Mouse (Mus musculus) forebrain, embryonic 12.5 days (tissue): ENCODE data around the gene Gng7. TPM values are rescaled to one million over a fixed set of nuclear protein-coding genes. Genes with fewer than 3 reads are reported as not detected.
"Not testable (repeated sequence)": the region's sequence is repeated elsewhere in the genome, so short reads cannot be mapped to it uniquely, and the experiment has no call there.

ENCODE experiments used
- ATAC-seq: fragments of 200-750 bp; cut with Nextera tagmentation; 2 replicates; pipeline ENCODE4 v1.8.0; 2017; ENCODE audit warnings: moderate TSS enrichment; ENCODE audit not compliant: low FRiP score
- H3K27ac ChIP-seq: fragments of 300-500 bp; sonication (generic); 2 replicates; pipeline ENCODE4 v1.5.1; 2016; ENCODE audit warnings: mild to moderate bottlenecking
- H3K27me3 ChIP-seq: fragments of 300-500 bp; sonication (generic); 2 replicates; pipeline ENCODE4 v1.6.1; 2016; ENCODE audit warnings: mild to moderate bottlenecking
- H3K36me3 ChIP-seq: fragments of 300-500 bp; sonication (generic); replicated peaks from 2 replicates; pipeline ENCODE4 v1.6.1; 2016; ENCODE audit warnings: mild to moderate bottlenecking
- H3K4me1 ChIP-seq: fragments of 300-500 bp; sonication (generic); 2 replicates; pipeline ENCODE4 v1.6.1; 2016
- H3K4me2 ChIP-seq: fragments of 300-500 bp; sonication (generic); 2 replicates; pipeline ENCODE4 v1.6.1; 2016; ENCODE audit warnings: mild to moderate bottlenecking, moderate library complexity
- H3K4me3 ChIP-seq: fragments of 300-500 bp; sonication (generic); replicated peaks from 2 replicates; pipeline ENCODE4 v1.5.1; 2016; ENCODE audit warnings: mild to moderate bottlenecking
- H3K9ac ChIP-seq: fragments of 300-500 bp; sonication (generic); 2 replicates; pipeline ENCODE4 v1.6.1; 2016; ENCODE audit warnings: mild to moderate bottlenecking
- H3K9me3 ChIP-seq: fragments of 300-500 bp; sonication (generic); 2 replicates; pipeline ENCODE4 v1.6.1; 2016
- WGBS: fragments of 180-500 bp; shearing (Covaris S2); methylation state at CpG from one replicate; pipeline ENCODE4 v1.1.7; 2016; 5-methylcytosine and 5-hydroxymethylcytosine counted together
- polyA plus RNA-seq: library from polyadenylated mRNA; unstranded; fragments of >200 nt; fragmentation: Nextera tagmentation; extraction: Ambion mirVana; gene quantifications from 2 replicates; pipeline ENCODE4 v1.2.1, GENCODE M21; 2016

Gng7 gene
- polyA plus RNA-seq, 1 experiment from 2014 or later, result 9.8 TPM

DNA sequence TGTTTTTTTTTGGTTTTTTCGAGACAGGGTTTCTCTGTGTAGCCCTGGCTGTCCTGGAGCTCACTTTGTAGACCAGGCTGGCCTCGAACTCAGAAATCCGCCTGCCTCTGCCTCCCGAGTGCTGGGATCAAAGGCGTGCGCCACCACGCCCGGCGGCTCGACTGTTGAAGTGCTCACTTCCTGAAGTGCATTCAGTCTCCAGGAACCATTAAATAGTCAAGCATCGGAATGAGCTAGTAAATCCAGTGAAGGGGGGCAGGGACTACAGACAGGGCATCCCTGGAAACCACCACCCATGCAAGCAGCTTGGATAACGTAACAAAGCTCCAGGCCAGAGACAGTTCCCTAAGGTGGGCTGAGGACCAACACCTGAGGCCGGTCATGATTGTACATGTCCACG lies 30.5 kb upstream of the Gng7 start:
- not testable (repeated sequence) for H3K9ac ChIP-seq, H3K4me3 ChIP-seq, H3K4me1 ChIP-seq, H3K27ac ChIP-seq, H3K4me2 ChIP-seq, H3K9me3 ChIP-seq, ATAC-seq, H3K27me3 ChIP-seq
- 94% methylated on average over 14 of the region's 14 CpGs for WGBS
- peaks cover 78% of the 10 kb centered on the region for H3K36me3 ChIP-seq

- Histone ChIP-seq H3K4me3 (no peak overlapping the region), H3K9ac (no peak overlapping the region), H3K27me3 (no peaks in the 10 kb centered on the region), H3K36me3 (peaks cover 41% of the 10 kb centered on the region), H3K4me2 (no peak overlapping the region), H3K4me1 (peaks cover 5% of the 10 kb centered on the region), H3K27ac (no peak overlapping the region), H3K9me3 (no peaks in the 10 kb centered on the region)
- 36% methylated on average over 13 of the region's 13 CpGs for WGBS
- ATAC-seq, result no peak
Observed at GRCm38 (mm10) chr10:81041458-81042175, 26.9 kb upstream of the Gng7 start.

DNA sequence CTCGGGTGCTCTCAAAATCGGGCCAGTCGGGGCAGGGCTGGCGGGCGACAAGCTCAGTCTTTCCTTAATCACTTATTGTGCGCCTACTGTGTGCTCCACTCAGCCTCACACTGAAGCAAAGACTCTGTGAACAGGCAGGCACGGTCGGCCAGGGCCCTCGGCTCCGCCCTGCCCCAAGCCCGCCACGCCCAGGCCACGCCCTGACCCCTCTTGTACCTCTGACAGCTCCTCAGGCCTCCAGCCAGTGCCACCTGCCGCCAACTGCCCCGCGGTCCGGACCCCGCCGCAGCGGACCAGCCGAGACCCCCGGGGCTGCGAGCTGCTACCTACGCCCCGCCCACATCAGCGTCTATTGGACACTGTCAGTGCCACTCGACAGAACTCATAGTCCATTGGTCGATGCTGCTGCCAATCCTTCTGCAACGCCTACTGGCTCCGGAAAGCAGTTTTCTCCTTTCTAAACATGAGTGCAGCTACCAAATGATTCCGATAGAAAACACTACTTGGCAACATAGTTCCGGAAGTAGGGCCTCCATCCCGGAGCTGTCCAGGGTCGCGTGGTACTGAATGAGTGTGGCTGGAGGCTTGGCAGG lies 22.3 kb upstream of the Gng7 start, which contains the start of gene Slc39a3:
Gene Slc39a3, minus strand, starts transcription at position 439 of the 593 bp plus-strand sequence.
- H3K36me3 ChIP-seq, result peaks cover 19% of the 10 kb centered on the region
- under 1% methylated on average over 35 of the region's 35 CpGs for WGBS

DNA sequence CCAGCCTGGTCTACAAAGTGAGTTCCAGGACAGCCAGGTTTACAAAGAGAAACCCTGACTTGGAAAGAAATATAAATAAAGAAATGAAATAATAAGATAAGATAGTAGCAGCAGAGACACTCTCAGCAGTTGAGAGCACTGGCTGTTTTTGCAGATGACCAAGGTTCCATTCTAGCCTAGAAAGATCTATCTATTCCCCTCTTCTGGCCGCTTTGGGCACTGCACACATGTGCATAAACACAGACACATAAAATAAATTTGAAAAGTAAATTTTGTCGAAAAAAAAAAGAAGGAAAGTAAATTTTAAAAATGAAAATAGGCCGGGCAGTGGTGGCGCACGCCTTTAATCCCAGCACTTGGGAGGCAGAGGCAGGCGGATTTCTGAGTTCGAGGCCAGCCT lies 21.5 kb upstream of the Gng7 start:
- Histone ChIP-seq H3K36me3 (peaks cover 28% of the 10 kb centered on the region), H3K27me3 (no peaks in the 10 kb centered on the region), H3K27ac (no peak overlapping the region), H3K9ac (no peak overlapping the region), H3K9me3 (no peaks in the 10 kb centered on the region), H3K4me2 (no peak overlapping the region), H3K4me3 (no peak overlapping the region), H3K4me1 (peaks cover 9% of the 10 kb centered on the region)
- ATAC-seq, result no peak
- 75% methylated on average over 7 of the region's 7 CpGs for WGBS

More for the DNA sequence above, 22.3 kb upstream of the Gng7 start, which contains the start of gene Slc39a3:
- no peaks in the 10 kb centered on the region for H3K9me3 ChIP-seq
- ATAC-seq, result peak; percentile 99
- H3K27ac ChIP-seq, result peak within 1 kb of the TSS; percentile 69
- H3K4me1 ChIP-seq, result peaks cover 9% of the 10 kb centered on the region
- H3K4me3 ChIP-seq, result peak within 1 kb of the TSS; percentile 73
- peak within 1 kb of the TSS; percentile 62 for H3K9ac ChIP-seq
- H3K4me2 ChIP-seq, result peak within 1 kb of the TSS; percentile 60
- no peaks in the 10 kb centered on the region for H3K27me3 ChIP-seq

GRCm38 (mm10) chr10:81033586-81033985 lies 18.8 kb upstream of the Gng7 start:
- ATAC-seq, result no peak
- H3K9ac ChIP-seq, result no peak overlapping the region
- H3K27me3 ChIP-seq, result no peaks in the 10 kb centered on the region
- H3K9me3 ChIP-seq, result no peaks in the 10 kb centered on the region
- H3K4me1 ChIP-seq, result peaks cover 12% of the 10 kb centered on the region
- peaks cover 41% of the 10 kb centered on the region for H3K36me3 ChIP-seq
- 86% methylated on average over 10 of the region's 10 CpGs for WGBS
- no peak overlapping the region for H3K4me3 ChIP-seq
- H3K4me2 ChIP-seq, result no peak overlapping the region
- no peak overlapping the region for H3K27ac ChIP-seq

DNA sequence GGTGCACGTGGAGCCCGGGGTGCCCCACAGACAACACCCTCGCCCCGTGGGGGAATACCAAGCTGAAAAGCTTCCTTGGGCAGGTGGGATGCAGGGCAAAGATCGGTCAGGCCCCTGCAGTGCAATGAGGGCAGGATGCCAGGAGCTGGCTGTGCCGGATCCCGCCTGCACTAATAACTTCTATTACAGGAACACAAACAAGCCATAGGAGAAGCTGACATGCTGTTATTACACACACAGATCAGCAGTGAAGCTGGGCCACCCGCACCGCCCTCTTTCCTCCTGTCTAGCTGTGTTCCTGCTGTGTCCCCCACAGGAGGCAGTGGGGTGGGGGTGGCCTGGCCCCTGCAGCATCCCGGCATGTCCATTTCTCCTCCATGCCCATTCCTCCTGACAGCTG lies 14.3 kb upstream of the Gng7 start:
- Histone ChIP-seq H3K9ac (no peak overlapping the region), H3K9me3 (no peaks in the 10 kb centered on the region), H3K4me1 (peaks cover 13% of the 10 kb centered on the region), H3K27me3 (peaks cover 25% of the 10 kb centered on the region), H3K4me2 (no peak overlapping the region), H3K4me3 (no peak overlapping the region), H3K27ac (no peak overlapping the region), H3K36me3 (peaks cover 41% of the 10 kb centered on the region)
- no peak for ATAC-seq
- 74% methylated on average over 10 of the region's 10 CpGs for WGBS

GRCm38 (mm10) chr10:81028219-81028618 lies 13.5 kb upstream of the Gng7 start:
- peaks cover 32% of the 10 kb centered on the region for H3K27me3 ChIP-seq
- no peak overlapping the region for H3K4me3 ChIP-seq
- no peak overlapping the region for H3K9ac ChIP-seq
- no peak overlapping the region for H3K27ac ChIP-seq
- no peak overlapping the region for H3K4me2 ChIP-seq
- no peak for ATAC-seq
- peaks cover 33% of the 10 kb centered on the region for H3K36me3 ChIP-seq
- H3K4me1 ChIP-seq, result peaks cover 13% of the 10 kb centered on the region
- H3K9me3 ChIP-seq, result no peaks in the 10 kb centered on the region

GRCm38 (mm10) chr10:81027331-81027730 lies 12.6 kb upstream of the Gng7 start:
- Histone ChIP-seq H3K27me3 (peaks cover 38% of the 10 kb centered on the region), H3K4me2 (no peak overlapping the region), H3K9ac (no peak overlapping the region), H3K4me1 (peaks cover 13% of the 10 kb centered on the region), H3K36me3 (peaks cover 24% of the 10 kb centered on the region), H3K9me3 (no peaks in the 10 kb centered on the region), H3K4me3 (no peak overlapping the region), H3K27ac (no peak overlapping the region)
- WGBS, result 72% methylated on average over 4 of the region's 4 CpGs
- no peak for ATAC-seq

- Histone ChIP-seq H3K4me2 (no peak overlapping the region), H3K9ac (no peak overlapping the region), H3K36me3 (peaks cover 20% of the 10 kb centered on the region), H3K9me3 (no peaks in the 10 kb centered on the region), H3K27ac (no peak overlapping the region), H3K27me3 (peaks cover 43% of the 10 kb centered on the region), H3K4me3 (no peak overlapping the region), H3K4me1 (peaks cover 13% of the 10 kb centered on the region)
- ATAC-seq, result no peak
- 91% methylated on average over 5 of the region's 5 CpGs for WGBS
Observed at GRCm38 (mm10) chr10:81026857-81027256, 12.1 kb upstream of the Gng7 start.

DNA sequence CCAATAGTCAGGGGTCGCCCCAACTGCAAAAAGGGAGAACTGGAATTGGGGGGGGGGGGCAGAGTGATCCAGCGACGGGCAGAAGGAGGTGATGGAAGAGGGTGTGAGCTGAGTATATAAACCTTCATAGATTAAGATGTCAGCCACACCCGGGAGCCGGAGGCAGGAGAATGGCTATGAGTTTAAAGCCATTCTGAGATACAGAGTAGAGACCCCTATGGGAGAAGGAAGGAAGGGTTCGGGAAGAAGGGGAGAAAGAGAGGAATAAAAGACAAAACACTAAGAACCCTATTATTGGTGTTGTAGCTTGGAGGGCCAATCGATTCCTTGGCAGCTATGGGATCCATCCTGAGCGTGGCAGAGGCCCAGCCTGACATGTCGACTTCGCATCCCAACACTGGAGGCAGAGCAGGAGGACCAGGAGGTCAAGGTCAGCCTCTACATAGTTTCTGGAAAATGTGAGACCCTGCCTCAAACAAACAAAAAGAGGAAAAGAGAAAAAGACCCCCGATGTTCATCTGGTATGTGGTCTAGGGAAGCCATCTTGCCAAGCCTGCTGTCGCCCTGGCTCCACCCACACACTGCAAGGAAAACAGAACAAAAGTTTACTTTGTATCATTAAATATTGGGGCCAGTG lies 11.0 kb upstream of the Gng7 start, which contains the start of gene Diras1:
Gene Diras1, minus strand, starts transcription at position 24 of the 637 bp plus-strand sequence.
- no peaks in the 10 kb centered on the region for H3K9me3 ChIP-seq
- ATAC-seq, result no peak
- peaks cover 8% of the 10 kb centered on the region for H3K36me3 ChIP-seq
- H3K9ac ChIP-seq, result peak within 1 kb of the TSS; percentile 64
- peak within 1 kb of the TSS; percentile 79 for H3K4me2 ChIP-seq
- peaks cover 13% of the 10 kb centered on the region for H3K4me1 ChIP-seq
- peak within 1 kb of the TSS; percentile 48 for H3K4me3 ChIP-seq
- 50% methylated on average over 11 of the region's 12 CpGs for WGBS
- peaks cover 54% of the 10 kb centered on the region for H3K27me3 ChIP-seq
- no peak within 1 kb of the TSS for H3K27ac ChIP-seq

- Histone ChIP-seq H3K4me2 (peak overlapping the region; percentile 79), H3K36me3 (peaks cover 2% of the 10 kb centered on the region), H3K9me3 (no peaks in the 10 kb centered on the region), H3K27me3 (peaks cover 56% of the 10 kb centered on the region), H3K27ac (no peak overlapping the region), H3K4me1 (peaks cover 13% of the 10 kb centered on the region), H3K9ac (peak overlapping the region; percentile 64), H3K4me3 (peak overlapping the region; percentile 48)
- ATAC-seq, result peak; percentile 63
- under 1% methylated on average over 32 of the region's 43 CpGs for WGBS
Observed at GRCm38 (mm10) chr10:81025047-81025621, 10.4 kb upstream of the Gng7 start.

DNA sequence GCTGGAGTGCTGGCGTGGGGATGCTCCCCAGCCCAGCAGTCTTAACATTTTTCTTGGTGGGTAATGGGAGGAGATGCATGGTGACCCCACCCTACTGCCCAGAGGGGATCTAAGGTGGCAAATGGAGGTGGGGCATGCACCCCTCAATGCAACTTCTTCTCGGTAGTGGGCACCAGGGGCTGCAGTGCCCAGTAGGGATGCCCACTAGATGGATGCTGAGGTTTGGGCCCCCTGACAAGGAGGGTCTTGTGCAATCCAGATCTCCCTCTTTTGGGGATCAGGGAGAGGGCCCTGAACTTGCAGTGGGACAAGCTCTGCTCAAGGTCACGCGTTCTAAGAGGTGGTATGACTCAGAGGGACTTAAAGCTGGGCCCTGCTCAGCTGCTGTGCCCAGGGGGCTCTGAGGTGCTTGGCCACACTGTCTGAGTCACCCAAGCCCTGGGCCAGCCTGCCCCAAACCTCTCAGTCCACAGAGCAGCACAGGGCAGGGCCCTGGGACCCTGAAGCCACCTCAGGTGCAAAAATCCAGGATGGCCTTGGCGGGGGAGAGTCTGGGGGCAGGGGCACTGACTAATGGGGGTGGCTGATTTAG lies 9.7 kb upstream of the Gng7 start:
- Histone ChIP-seq H3K27ac (no peak overlapping the region), H3K9me3 (no peaks in the 10 kb centered on the region), H3K9ac (peak overlapping the region; percentile 64; the same call in 1 of the 2 replicates), H3K27me3 (peaks cover 56% of the 10 kb centered on the region), H3K36me3 (no peaks in the 10 kb centered on the region), H3K4me3 (peak overlapping the region; percentile 48), H3K4me1 (peaks cover 13% of the 10 kb centered on the region), H3K4me2 (peak overlapping the region; percentile 79)
- peak; percentile 5; the same call in 1 of the 2 replicates for ATAC-seq
- WGBS, result 77% methylated on average over 5 of the region's 5 CpGs
